Mouse (Mus musculus): Measurements from ENCODE around the gene Slc17a6. TPM values are rescaled to one million over a fixed set of nuclear protein-coding genes. Genes with fewer than 3 reads are reported as not detected.
"Not testable (repeated sequence)": the region's sequence is repeated elsewhere in the genome, so short reads cannot be mapped to it uniquely, and the experiment has no call there.

Slc17a6 gene
- polyA plus RNA-seq, 1 experiment from 2014 or later, result 0.05 TPM

GRCm38 (mm10) chr7:51633230-51633844 is 11.5 kb downstream of the Slc17a6 start:
- Histone ChIP-seq H3K9me3 (ENCODE audit: control insufficient read depth, low read length) (no peaks in the 10 kb centered on the region), H3K9ac (ENCODE audit: low read length) (no peak overlapping the region), H3K27ac (ENCODE audit: low read length) (no peak overlapping the region), H3K4me1 (replicated peaks; ENCODE audit: control insufficient read depth, insufficient read depth, low read length) (no peaks in the 10 kb centered on the region), H3K27me3 (ENCODE audit: control insufficient read depth, insufficient read depth, low read depth, low read length) (no peaks in the 10 kb centered on the region), H3K4me3 (ENCODE audit: low read length) (no peak overlapping the region), H3K36me3 (ENCODE audit: control insufficient read depth, insufficient read depth, low read length) (no peaks in the 10 kb centered on the region), H3K4me2 (ENCODE audit: low read depth, low read length) (no peak overlapping the region)
- ATAC-seq (ENCODE audit: low read depth), result no peak
- 6% methylated on average over 7 of the region's 7 CpGs for WGBS

- no peak for ATAC-seq (ENCODE audit: low read depth)
- 66% methylated on average over 3 of the region's 3 CpGs for WGBS
- Histone ChIP-seq H3K27ac (ENCODE audit: low read length) (no peak overlapping the region), H3K9ac (ENCODE audit: low read length) (no peak overlapping the region), H3K9me3 (ENCODE audit: control insufficient read depth, low read length) (no peaks in the 10 kb centered on the region), H3K4me1 (replicated peaks; ENCODE audit: control insufficient read depth, insufficient read depth, low read length) (no peaks in the 10 kb centered on the region), H3K4me2 (ENCODE audit: low read depth, low read length) (no peak overlapping the region), H3K4me3 (ENCODE audit: low read length) (no peak overlapping the region), H3K36me3 (ENCODE audit: control insufficient read depth, insufficient read depth, low read length) (no peaks in the 10 kb centered on the region), H3K27me3 (ENCODE audit: control insufficient read depth, insufficient read depth, low read depth, low read length) (no peaks in the 10 kb centered on the region)
Measured at GRCm38 (mm10) chr7:51657152-51657551, 35.3 kb downstream of the Slc17a6 start.

GRCm38 (mm10) chr7:51662441-51662840 is 40.6 kb downstream of the Slc17a6 start:
- ATAC-seq (ENCODE audit: low read depth), result no peak
- no peak overlapping the region for H3K4me2 ChIP-seq (ENCODE audit: low read depth, low read length)
- no peak overlapping the region for H3K9ac ChIP-seq (ENCODE audit: low read length)
- H3K27ac ChIP-seq (ENCODE audit: low read length), result no peak overlapping the region
- no peaks in the 10 kb centered on the region for H3K9me3 ChIP-seq (ENCODE audit: control insufficient read depth, low read length)
- no peaks in the 10 kb centered on the region for H3K36me3 ChIP-seq (ENCODE audit: control insufficient read depth, insufficient read depth, low read length)
- H3K27me3 ChIP-seq (ENCODE audit: control insufficient read depth, insufficient read depth, low read depth, low read length), result no peaks in the 10 kb centered on the region
- no peaks in the 10 kb centered on the region for H3K4me1 ChIP-seq (replicated peaks; ENCODE audit: control insufficient read depth, insufficient read depth, low read length)
- H3K4me3 ChIP-seq (ENCODE audit: low read length), result no peak overlapping the region
- WGBS, result 12% methylated on average over 5 of the region's 5 CpGs

- Histone ChIP-seq H3K4me2 (ENCODE audit: low read depth, low read length) (no peak overlapping the region), H3K4me1 (replicated peaks; ENCODE audit: control insufficient read depth, insufficient read depth, low read length) (no peaks in the 10 kb centered on the region), H3K36me3 (ENCODE audit: control insufficient read depth, insufficient read depth, low read length) (no peaks in the 10 kb centered on the region), H3K9ac (ENCODE audit: low read length) (no peak overlapping the region), H3K27me3 (ENCODE audit: control insufficient read depth, insufficient read depth, low read depth, low read length) (no peaks in the 10 kb centered on the region), H3K4me3 (ENCODE audit: low read length) (no peak overlapping the region), H3K9me3 (ENCODE audit: control insufficient read depth, low read length) (no peaks in the 10 kb centered on the region), H3K27ac (ENCODE audit: low read length) (no peak overlapping the region)
- no peak for ATAC-seq (ENCODE audit: low read depth)
- 77% methylated on average over 8 of the region's 8 CpGs for WGBS
Measured at GRCm38 (mm10) chr7:51693539-51694217, 71.9 kb downstream of the Slc17a6 start.

GRCm38 (mm10) chr7:51694452-51694851 is 72.6 kb downstream of the Slc17a6 start:
- no peak for ATAC-seq (ENCODE audit: low read depth)
- WGBS, result 72% methylated on average over 4 of the region's 4 CpGs

GRCm38 (mm10) chr7:51709508-51709907 is 87.7 kb downstream of the Slc17a6 start:
- Histone ChIP-seq H3K36me3 (ENCODE audit: control insufficient read depth, insufficient read depth, low read length) (no peaks in the 10 kb centered on the region), H3K4me3 (ENCODE audit: low read length) (no peak overlapping the region), H3K27ac (ENCODE audit: low read length) (no peak overlapping the region), H3K4me2 (ENCODE audit: low read depth, low read length) (no peak overlapping the region), H3K9ac (ENCODE audit: low read length) (no peak overlapping the region), H3K4me1 (replicated peaks; ENCODE audit: control insufficient read depth, insufficient read depth, low read length) (no peaks in the 10 kb centered on the region), H3K27me3 (ENCODE audit: control insufficient read depth, insufficient read depth, low read depth, low read length) (no peaks in the 10 kb centered on the region), H3K9me3 (ENCODE audit: control insufficient read depth, low read length) (no peaks in the 10 kb centered on the region)
- WGBS, result 65% methylated on average over 3 of the region's 3 CpGs
- ATAC-seq (ENCODE audit: low read depth), result no peak

More at GRCm38 (mm10) chr7:51694452-51694851, 72.6 kb downstream of the Slc17a6 start:
- Histone ChIP-seq H3K4me3 (ENCODE audit: low read length) (no peak overlapping the region), H3K36me3 (ENCODE audit: control insufficient read depth, insufficient read depth, low read length) (no peaks in the 10 kb centered on the region), H3K27ac (ENCODE audit: low read length) (no peak overlapping the region), H3K4me1 (replicated peaks; ENCODE audit: control insufficient read depth, insufficient read depth, low read length) (no peaks in the 10 kb centered on the region), H3K27me3 (ENCODE audit: control insufficient read depth, insufficient read depth, low read depth, low read length) (no peaks in the 10 kb centered on the region), H3K9ac (ENCODE audit: low read length) (no peak overlapping the region), H3K9me3 (ENCODE audit: control insufficient read depth, low read length) (no peaks in the 10 kb centered on the region), H3K4me2 (ENCODE audit: low read depth, low read length) (no peak overlapping the region)

- not testable (repeated sequence) for H3K9ac ChIP-seq (ENCODE audit: low read length); H3K27ac ChIP-seq (ENCODE audit: low read length); ATAC-seq (ENCODE audit: low read depth); H3K9me3 ChIP-seq (ENCODE audit: control insufficient read depth, low read length); H3K4me1 ChIP-seq (replicated peaks; ENCODE audit: control insufficient read depth, insufficient read depth, low read length); H3K4me2 ChIP-seq (ENCODE audit: low read depth, low read length); H3K27me3 ChIP-seq (ENCODE audit: control insufficient read depth, insufficient read depth, low read depth, low read length); H3K36me3 ChIP-seq (ENCODE audit: control insufficient read depth, insufficient read depth, low read length); H3K4me3 ChIP-seq (ENCODE audit: low read length)
- 62% methylated on average over 3 of the region's 3 CpGs for WGBS
Measured at GRCm38 (mm10) chr7:51710346-51710745, 88.5 kb downstream of the Slc17a6 start.

- Histone ChIP-seq H3K4me3 (ENCODE audit: low read length) (no peak overlapping the region), H3K36me3 (ENCODE audit: control insufficient read depth, insufficient read depth, low read length) (no peaks in the 10 kb centered on the region), H3K27me3 (ENCODE audit: control insufficient read depth, insufficient read depth, low read depth, low read length) (no peaks in the 10 kb centered on the region), H3K27ac (ENCODE audit: low read length) (no peak overlapping the region), H3K4me2 (ENCODE audit: low read depth, low read length) (no peak overlapping the region), H3K9me3 (ENCODE audit: control insufficient read depth, low read length) (no peaks in the 10 kb centered on the region), H3K9ac (ENCODE audit: low read length) (no peak overlapping the region), H3K4me1 (replicated peaks; ENCODE audit: control insufficient read depth, insufficient read depth, low read length) (no peaks in the 10 kb centered on the region)
- no peak for ATAC-seq (ENCODE audit: low read depth)
- 68% methylated on average over 2 of the region's 2 CpGs for WGBS
Measured at GRCm38 (mm10) chr7:51715771-51716170, 94.0 kb downstream of the Slc17a6 start.

Data from lung, embryonic 16.5 days (tissue).